Mouse (Mus musculus): ENCODE results near the gene Kctd15.

GRCm38 (mm10) chr7:34641968-34642367, 14.6 kb downstream of the Kctd15 start:
- no peak for TF ChIP-seq FOSL1 (IDR thresholded peaks at IDR 0.05; ENCODE audit: insufficient read depth, low read length, poor library complexity, severe bottlenecking)
- TF ChIP-seq USF1 (IDR thresholded peaks at IDR 0.05; ENCODE audit: low read depth): no peak
- no peak for TF ChIP-seq CTCF (IDR thresholded peaks at IDR 0.05; ENCODE audit: control insufficient read depth, insufficient read depth, insufficient read length)
- no peak for TF ChIP-seq MYOD1 (IDR thresholded peaks at IDR 0.05; ENCODE audit: control insufficient read depth, insufficient read length, low read depth)
- TF ChIP-seq CEBPB (IDR thresholded peaks at IDR 0.05; ENCODE audit: low read depth): no peak

All from C2C12 (cell line).